Mouse (Mus musculus): ENCODE measurements at regions not wholly inside any gene's neighbourhood (a gene's known extent, or its start where the extent isn't known, plus 50 kb on each side); places are given as distances from the start of the nearest gene placed in this dataset.
A peak's percentile ranks its signal among the peaks of the same experiment; 100 is the strongest.

DNA sequence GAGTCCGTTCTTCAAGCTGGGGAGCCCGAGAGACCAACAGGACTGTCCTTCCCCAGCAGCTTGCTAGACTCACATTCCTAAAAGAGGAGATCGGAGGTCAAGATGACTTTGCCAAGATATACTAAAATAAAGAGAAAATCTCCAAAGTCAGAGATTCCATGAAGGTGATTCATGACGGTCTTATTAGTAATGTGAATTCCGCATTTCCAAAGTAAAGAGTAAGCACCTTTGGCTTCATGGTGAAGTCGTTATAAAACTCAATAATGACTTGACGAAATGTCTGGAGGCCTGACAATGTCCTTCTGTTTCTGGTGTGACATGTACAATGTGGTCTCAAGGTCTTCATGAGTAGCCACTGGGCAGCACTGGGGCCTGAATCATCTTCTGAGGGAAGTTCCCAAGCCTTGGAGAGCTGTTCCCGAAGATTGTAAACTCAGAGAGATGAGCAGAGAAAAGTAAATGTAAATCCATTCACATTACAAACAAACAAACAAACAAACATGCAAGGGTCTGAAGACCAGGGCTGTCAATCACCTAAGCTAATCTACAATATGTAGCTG is 157.7 kb downstream of the Cog6 start:
- Histone ChIP-seq H3K27ac (replicated peaks; ENCODE audit: insufficient read depth, low read depth, low read length) (no peak overlapping the region), H3K79me2 (ENCODE audit: control insufficient read depth, insufficient read depth, low read length) (no peaks in the 10 kb centered on the region), H3K9ac (ENCODE audit: low read depth, low read length) (no peak overlapping the region), H3K36me3 (ENCODE audit: control insufficient read depth, insufficient read depth, low read length) (no peaks in the 10 kb centered on the region), H3K4me1 (ENCODE audit: control insufficient read depth, insufficient read depth, low read length) (no peaks in the 10 kb centered on the region; the same call in 1 of the 2 replicates), H3K4me3 (ENCODE audit: insufficient read depth, low read depth, low read length) (no peak overlapping the region), H3K27me3 (ENCODE audit: control insufficient read depth, insufficient read depth, low read length) (no peaks in the 10 kb centered on the region)
- no peak for DNase-seq (ENCODE audit: extremely low read depth, low read depth, low spot score)
- TF ChIP-seq POLR2A (IDR thresholded peaks at IDR 0.05; ENCODE audit: extremely low read depth, insufficient read depth, low read length) (no peak), CTCF (IDR thresholded peaks at IDR 0.05; ENCODE audit: low read depth, low read length) (no peak)
- WGBS = 93% methylated on average over 8 of the region's 8 CpGs

DNA sequence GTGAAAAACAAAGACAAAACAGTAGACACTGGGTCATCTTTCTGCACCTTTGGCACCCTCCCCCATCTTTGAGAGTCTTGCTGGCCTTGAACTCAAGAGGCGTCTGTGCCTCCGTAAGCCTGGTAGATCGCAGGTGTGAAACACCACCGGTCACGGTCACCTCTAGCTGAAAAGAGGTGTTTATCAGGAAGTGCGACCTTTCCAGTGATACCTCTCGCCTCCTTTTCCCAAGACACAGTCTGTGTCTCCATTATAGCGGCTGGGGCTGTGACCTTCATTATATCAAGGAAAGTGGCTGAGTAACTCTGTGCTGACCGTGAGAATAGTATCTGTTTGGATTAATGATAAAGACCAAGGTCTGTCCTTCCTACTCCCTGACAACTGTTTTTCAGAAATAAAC is 158.8 kb downstream of the Cog6 start:
- 86% methylated on average over 9 of the region's 9 CpGs for WGBS

DNA sequence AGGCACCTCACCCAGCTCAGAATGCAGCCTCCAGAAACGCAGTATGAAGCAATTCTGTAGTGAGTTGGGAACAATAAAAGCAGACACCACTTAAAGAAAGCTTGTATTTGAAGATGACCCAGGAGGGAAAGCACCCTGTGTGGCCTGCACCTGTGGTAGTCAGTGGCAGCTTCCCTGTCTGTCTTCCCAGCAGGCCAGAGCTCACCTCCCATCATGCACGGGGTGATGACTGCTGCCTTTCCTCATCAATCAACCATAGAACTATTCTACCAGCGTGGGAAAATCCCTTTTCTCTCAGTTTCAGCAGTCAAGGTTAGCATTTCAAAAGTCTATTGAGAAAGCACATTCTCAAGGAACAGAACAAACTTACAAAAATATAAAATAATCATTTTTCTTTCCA is 160.0 kb downstream of the Cog6 start:
- no peak for DNase-seq (ENCODE audit: extremely low read depth, low read depth, low spot score)
- Histone ChIP-seq H3K4me1 (ENCODE audit: control insufficient read depth, insufficient read depth, low read length) (peaks cover 2% of the 10 kb centered on the region; the same call in 1 of the 2 replicates), H3K79me2 (ENCODE audit: control insufficient read depth, insufficient read depth, low read length) (no peaks in the 10 kb centered on the region), H3K9ac (ENCODE audit: low read depth, low read length) (no peak overlapping the region), H3K27ac (replicated peaks; ENCODE audit: insufficient read depth, low read depth, low read length) (no peak overlapping the region), H3K36me3 (ENCODE audit: control insufficient read depth, insufficient read depth, low read length) (no peaks in the 10 kb centered on the region), H3K27me3 (ENCODE audit: control insufficient read depth, insufficient read depth, low read length) (no peaks in the 10 kb centered on the region), H3K4me3 (ENCODE audit: insufficient read depth, low read depth, low read length) (no peak overlapping the region)
- WGBS = 88% methylated on average over 3 of the region's 3 CpGs
- TF ChIP-seq POLR2A (IDR thresholded peaks at IDR 0.05; ENCODE audit: extremely low read depth, insufficient read depth, low read length) (no peak), CTCF (IDR thresholded peaks at IDR 0.05; ENCODE audit: low read depth, low read length) (no peak)

More for the DNA sequence above, 158.8 kb downstream of the Cog6 start:
- DNase-seq (ENCODE audit: extremely low read depth, low read depth, low spot score) = no peak
- no peaks in the 10 kb centered on the region for H3K36me3 ChIP-seq (ENCODE audit: control insufficient read depth, insufficient read depth, low read length)
- H3K27me3 ChIP-seq (ENCODE audit: control insufficient read depth, insufficient read depth, low read length) = no peaks in the 10 kb centered on the region
- no peaks in the 10 kb centered on the region; the same call in 1 of the 2 replicates for H3K4me1 ChIP-seq (ENCODE audit: control insufficient read depth, insufficient read depth, low read length)
- TF ChIP-seq CTCF (IDR thresholded peaks at IDR 0.05; ENCODE audit: low read depth, low read length) (no peak), POLR2A (IDR thresholded peaks at IDR 0.05; ENCODE audit: extremely low read depth, insufficient read depth, low read length) (no peak)
- no peaks in the 10 kb centered on the region for H3K79me2 ChIP-seq (ENCODE audit: control insufficient read depth, insufficient read depth, low read length)
- H3K27ac ChIP-seq (replicated peaks; ENCODE audit: insufficient read depth, low read depth, low read length) = no peak overlapping the region
- no peak overlapping the region for H3K4me3 ChIP-seq (ENCODE audit: insufficient read depth, low read depth, low read length)
- no peak overlapping the region for H3K9ac ChIP-seq (ENCODE audit: low read depth, low read length)

DNA sequence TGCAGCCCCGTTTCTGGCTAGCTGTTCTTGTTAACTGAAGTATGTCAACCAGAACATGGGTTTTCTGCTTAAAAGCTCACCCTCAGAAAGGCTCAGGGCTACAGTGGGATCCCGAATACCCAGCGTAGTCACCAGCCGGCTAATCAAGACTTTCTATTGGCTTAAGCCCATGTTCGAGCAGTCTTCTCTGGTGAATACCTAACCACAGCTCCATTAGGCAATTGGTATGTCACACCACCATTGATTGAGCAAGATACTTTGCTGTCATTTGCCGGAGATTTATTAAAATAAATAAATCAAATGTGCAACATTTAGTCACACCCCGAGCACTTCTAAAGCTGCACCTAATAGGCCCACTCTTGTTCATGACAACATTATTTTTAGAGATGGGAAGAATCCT is 162.5 kb downstream of the Cog6 start:
- peaks cover 4% of the 10 kb centered on the region; the same call in 1 of the 2 replicates for H3K4me1 ChIP-seq (ENCODE audit: control insufficient read depth, insufficient read depth, low read length)
- H3K9ac ChIP-seq (ENCODE audit: low read depth, low read length) = no peak overlapping the region
- TF ChIP-seq CTCF (IDR thresholded peaks at IDR 0.05; ENCODE audit: low read depth, low read length) (no peak), POLR2A (IDR thresholded peaks at IDR 0.05; ENCODE audit: extremely low read depth, insufficient read depth, low read length) (no peak)
- WGBS = 51% methylated on average over 7 of the region's 7 CpGs
- peak; percentile 68 for DNase-seq (ENCODE audit: extremely low read depth, low read depth, low spot score)
- no peak overlapping the region for H3K27ac ChIP-seq (replicated peaks; ENCODE audit: insufficient read depth, low read depth, low read length)
- no peaks in the 10 kb centered on the region for H3K36me3 ChIP-seq (ENCODE audit: control insufficient read depth, insufficient read depth, low read length)
- no peak overlapping the region for H3K4me3 ChIP-seq (ENCODE audit: insufficient read depth, low read depth, low read length)
- no peaks in the 10 kb centered on the region for H3K79me2 ChIP-seq (ENCODE audit: control insufficient read depth, insufficient read depth, low read length)
- H3K27me3 ChIP-seq (ENCODE audit: control insufficient read depth, insufficient read depth, low read length) = no peaks in the 10 kb centered on the region

DNA sequence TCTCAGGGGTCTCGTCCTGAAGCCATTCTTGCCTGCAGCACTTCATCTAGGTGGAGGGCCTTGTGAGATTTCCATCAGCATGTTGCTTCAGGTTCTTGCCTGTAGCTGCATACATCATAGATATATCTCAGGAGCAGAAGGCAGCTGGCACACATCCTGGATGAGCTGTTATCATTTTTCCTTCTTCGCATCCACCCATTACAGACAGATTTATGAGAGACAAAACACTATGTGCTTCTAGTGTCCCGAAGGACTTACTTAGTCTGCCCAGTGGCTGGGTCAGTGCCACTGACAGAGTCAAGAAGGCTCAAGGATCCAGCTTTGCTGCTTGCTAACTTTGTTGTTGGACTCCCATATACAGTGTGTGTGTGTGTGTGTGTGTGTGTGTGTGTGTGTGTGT is 163.9 kb downstream of the Cog6 start:
- no peaks in the 10 kb centered on the region for H3K79me2 ChIP-seq (ENCODE audit: control insufficient read depth, insufficient read depth, low read length)
- H3K27me3 ChIP-seq (ENCODE audit: control insufficient read depth, insufficient read depth, low read length) = no peaks in the 10 kb centered on the region
- WGBS = 85% methylated on average over 3 of the region's 3 CpGs
- TF ChIP-seq POLR2A (IDR thresholded peaks at IDR 0.05; ENCODE audit: extremely low read depth, insufficient read depth, low read length) = no peak
- TF ChIP-seq CTCF (IDR thresholded peaks at IDR 0.05; ENCODE audit: low read depth, low read length) = no peak
- H3K36me3 ChIP-seq (ENCODE audit: control insufficient read depth, insufficient read depth, low read length) = no peaks in the 10 kb centered on the region
- H3K27ac ChIP-seq (replicated peaks; ENCODE audit: insufficient read depth, low read depth, low read length) = no peak overlapping the region
- peaks cover 4% of the 10 kb centered on the region; the same call in 1 of the 2 replicates for H3K4me1 ChIP-seq (ENCODE audit: control insufficient read depth, insufficient read depth, low read length)
- no peak for DNase-seq (ENCODE audit: extremely low read depth, low read depth, low spot score)
- no peak overlapping the region for H3K4me3 ChIP-seq (ENCODE audit: insufficient read depth, low read depth, low read length)
- H3K9ac ChIP-seq (ENCODE audit: low read depth, low read length) = no peak overlapping the region

DNA sequence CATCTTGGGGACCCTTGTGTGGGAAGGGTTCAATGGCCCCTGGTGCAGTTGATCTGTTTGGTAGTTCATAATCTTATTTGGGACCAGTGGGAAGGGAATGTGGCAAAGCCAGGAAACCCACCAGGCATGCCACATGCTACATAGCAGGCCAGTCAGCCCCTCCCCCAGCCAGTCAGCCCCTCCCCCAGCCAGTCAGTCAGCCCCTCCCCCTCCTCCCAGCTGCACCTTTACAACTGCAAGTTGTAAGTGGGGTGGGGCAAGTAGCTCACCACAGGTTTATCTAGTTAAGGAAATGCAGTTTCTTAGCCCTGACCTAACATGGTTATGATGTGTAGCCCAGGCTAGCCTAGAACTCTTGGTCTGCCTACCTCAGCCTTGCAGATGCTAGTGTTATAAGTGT is 171.9 kb downstream of the Cog6 start:
- DNase-seq (ENCODE audit: extremely low read depth, low read depth, low spot score) = no peak
- H3K4me3 ChIP-seq (ENCODE audit: insufficient read depth, low read depth, low read length) = no peak overlapping the region
- H3K79me2 ChIP-seq (ENCODE audit: control insufficient read depth, insufficient read depth, low read length) = no peaks in the 10 kb centered on the region
- no peak overlapping the region for H3K27ac ChIP-seq (replicated peaks; ENCODE audit: insufficient read depth, low read depth, low read length)
- H3K36me3 ChIP-seq (ENCODE audit: control insufficient read depth, insufficient read depth, low read length) = no peaks in the 10 kb centered on the region
- TF ChIP-seq CTCF (IDR thresholded peaks at IDR 0.05; ENCODE audit: low read depth, low read length) (no peak), POLR2A (IDR thresholded peaks at IDR 0.05; ENCODE audit: extremely low read depth, insufficient read depth, low read length) (no peak)
- H3K27me3 ChIP-seq (ENCODE audit: control insufficient read depth, insufficient read depth, low read length) = no peaks in the 10 kb centered on the region
- peaks cover 1% of the 10 kb centered on the region; the same call in 1 of the 2 replicates for H3K4me1 ChIP-seq (ENCODE audit: control insufficient read depth, insufficient read depth, low read length)
- H3K9ac ChIP-seq (ENCODE audit: low read depth, low read length) = no peak overlapping the region
